Mouse (Mus musculus) liver, embryonic 14.5 days (tissue): Measurements from ENCODE around the gene Brpf1. TPM values are rescaled to one million over a fixed set of nuclear protein-coding genes. Genes with fewer than 3 reads are reported as not detected.

Source experiments
- ATAC-seq: fragments of 200-750 bp; cut with Nextera tagmentation; 2 replicates; pipeline ENCODE4 v1.8.0; 2017; ENCODE audit warnings: moderate number of reproducible peaks, mild to moderate bottlenecking, moderate library complexity; ENCODE audit not compliant: insufficient read depth
- DNase-seq, 3 experiments: peaks; one replicate each; pipeline ENCODE4 v3.0.0-alpha.2; 2012 to 2013; ENCODE audit warnings: low read depth in 3 of 3, low spot score in 3 of 3
- H3K27ac ChIP-seq: fragments of 300-500 bp; sonication (generic); 2 replicates; pipeline ENCODE4 v1.5.1; 2014; ENCODE audit warnings: moderate library complexity, mild to moderate bottlenecking, control low read depth, inconsistent platforms
- H3K27me3 ChIP-seq: fragments of 300-500 bp; sonication (generic); 2 replicates; pipeline ENCODE4 v1.6.1; 2014; ENCODE audit warnings: mild to moderate bottlenecking, low read length, moderate library complexity; ENCODE audit not compliant: control insufficient read depth, insufficient read depth
- H3K36me3 ChIP-seq: fragments of 300-500 bp; sonication (generic); replicated peaks from 2 replicates; pipeline ENCODE4 v1.6.1; 2014; ENCODE audit warnings: low read depth; ENCODE audit not compliant: control insufficient read depth, insufficient read depth
- H3K4me1 ChIP-seq, 2 experiments: fragments of 200-500 bp in 1 of 2; fragments of 300-500 bp in 1 of 2; sonication (generic) in 1 of 2; replicated peaks; 2 replicates each; pipeline ENCODE4 v1.6.1; 2012 to 2014; ENCODE audit warnings: antibody characterized with exemption in 1 of 2, inconsistent platforms in 1 of 2, low read length in 1 of 2; ENCODE audit not compliant: control insufficient read depth in 2 of 2, insufficient read depth in 2 of 2
- H3K4me2 ChIP-seq: fragments of 300-500 bp; sonication (generic); 2 replicates; pipeline ENCODE4 v1.6.1; 2014; ENCODE audit warnings: low read depth, mild to moderate bottlenecking, control low read depth, moderate library complexity
- H3K4me3 ChIP-seq, 2 experiments: fragments of 200-500 bp in 1 of 2; fragments of 300-500 bp in 1 of 2; sonication (generic) in 1 of 2; 2 replicates each; pipeline ENCODE4 v1.5.1; 2012 to 2014; ENCODE audit warnings: low read depth in 2 of 2, low read length in 2 of 2, mild to moderate bottlenecking in 2 of 2, control low read depth in 1 of 2, inconsistent platforms in 1 of 2, moderate library complexity in 1 of 2; ENCODE audit not compliant: insufficient read depth in 1 of 2
- H3K9ac ChIP-seq: fragments of 300-500 bp; sonication (generic); replicated peaks from 2 replicates; pipeline ENCODE4 v1.6.1; 2014; ENCODE audit warnings: mild to moderate bottlenecking, control low read depth, moderate library complexity
- H3K9me3 ChIP-seq: fragments of 300-500 bp; sonication (generic); 2 replicates; pipeline ENCODE4 v1.6.1; 2016; ENCODE audit warnings: low read length, mixed read lengths; ENCODE audit not compliant: control insufficient read depth
- CTCF ChIP-seq: IDR thresholded peaks from 2 replicates; pipeline ENCODE4 v1.5.1; 2016; ENCODE audit warnings: antibody characterized with exemption, low read depth, control low read depth
- EP300 ChIP-seq: IDR thresholded peaks from 2 replicates; pipeline ENCODE4 v1.6.1; 2016; ENCODE audit warnings: antibody characterized with exemption, low read depth
- WGBS: fragments of 180-500 bp; shearing (Covaris S2); extraction: QIAGEN DNeasy Blood & Tissue Kit; methylation state at CpG from one replicate; pipeline ENCODE4 v1.1.7; 2014; ENCODE audit not compliant: insufficient replicate concordance; 5-methylcytosine and 5-hydroxymethylcytosine counted together
- polyA plus RNA-seq, 2 experiments: library from polyadenylated mRNA; depleted of rRNA in 1 of 2; stranded (reverse) in 1 of 2; unstranded in 1 of 2; fragments of >200 nt; fragmentation: Nextera tagmentation in 1 of 2; extraction: Ambion mirVana in 1 of 2; gene quantifications; 2 replicates each; pipeline versions ENCODE4 v1.2.1 to v1.2.3; 2012 to 2014

Brpf1 gene
- polyA plus RNA-seq, 2 experiments, result 6.7 to 11.7 TPM

DNA sequence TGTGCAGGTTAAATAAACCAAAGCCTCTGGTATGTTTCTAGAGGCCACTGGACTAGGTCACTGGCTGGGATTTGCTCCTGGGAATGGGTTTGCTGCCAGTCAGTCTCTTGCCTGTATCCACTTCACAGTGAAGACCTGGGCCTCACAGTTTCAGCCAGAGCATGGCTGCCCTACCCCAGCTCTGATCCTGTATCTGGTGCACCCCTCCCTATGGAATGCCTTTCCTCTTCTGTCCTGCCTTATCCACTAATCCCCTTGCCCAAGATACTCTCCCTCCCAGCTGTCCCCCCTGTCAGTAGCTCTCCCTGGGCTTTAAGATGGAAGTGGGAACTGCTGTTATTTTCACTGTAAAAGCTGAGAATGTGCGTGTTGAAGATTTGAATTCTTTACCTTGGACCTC, 38.9 kb upstream of the Brpf1 start:
- Histone ChIP-seq H3K4me1 (no peaks in the 10 kb centered on the region), H3K27me3 (no peaks in the 10 kb centered on the region), H3K9ac (no peak overlapping the region), H3K4me3 (no peak overlapping the region), H3K36me3 (peaks cover 15% of the 10 kb centered on the region), H3K9me3 (no peaks in the 10 kb centered on the region), H3K27ac (no peak overlapping the region), H3K4me2 (no peak overlapping the region)
- WGBS, result 79% methylated on average over 1 of the region's 1 CpGs
- no peak for TF ChIP-seq EP300
- TF ChIP-seq CTCF, result no peak
- no peak for ATAC-seq
- DNase-seq, result no peak

DNA sequence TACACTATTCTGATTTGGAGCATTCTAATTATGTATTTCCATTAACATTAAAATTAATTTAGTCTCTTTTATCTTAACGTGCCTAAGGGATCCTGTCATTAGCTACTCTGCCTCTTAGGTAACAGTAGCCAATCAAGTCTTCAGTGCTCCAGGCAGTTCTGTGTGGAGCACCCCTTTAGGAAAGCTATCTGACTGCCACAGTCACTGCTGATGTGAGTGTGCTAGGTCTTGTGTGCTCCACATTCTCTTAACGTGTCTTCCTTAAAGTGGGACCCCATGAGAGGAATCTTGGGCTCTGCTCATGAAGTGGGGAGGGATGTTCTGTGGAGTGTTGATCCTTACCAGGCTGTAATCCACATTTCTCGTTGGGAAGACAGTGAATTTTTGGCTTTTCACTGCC, 34.6 kb upstream of the Brpf1 start:
- WGBS, result 62% methylated on average over 3 of the region's 3 CpGs
- H3K9me3 ChIP-seq, result no peaks in the 10 kb centered on the region
- no peak overlapping the region for H3K4me3 ChIP-seq
- no peak for ATAC-seq
- peaks cover 6% of the 10 kb centered on the region; the same call in 1 of the 2 replicates for H3K36me3 ChIP-seq
- H3K9ac ChIP-seq, result no peak overlapping the region
- H3K27ac ChIP-seq, result no peak overlapping the region
- H3K4me2 ChIP-seq, result no peak overlapping the region
- no peak for DNase-seq
- no peaks in the 10 kb centered on the region for H3K27me3 ChIP-seq
- no peaks in the 10 kb centered on the region for H3K4me1 ChIP-seq
- TF ChIP-seq CTCF (no peak), EP300 (no peak)

DNA sequence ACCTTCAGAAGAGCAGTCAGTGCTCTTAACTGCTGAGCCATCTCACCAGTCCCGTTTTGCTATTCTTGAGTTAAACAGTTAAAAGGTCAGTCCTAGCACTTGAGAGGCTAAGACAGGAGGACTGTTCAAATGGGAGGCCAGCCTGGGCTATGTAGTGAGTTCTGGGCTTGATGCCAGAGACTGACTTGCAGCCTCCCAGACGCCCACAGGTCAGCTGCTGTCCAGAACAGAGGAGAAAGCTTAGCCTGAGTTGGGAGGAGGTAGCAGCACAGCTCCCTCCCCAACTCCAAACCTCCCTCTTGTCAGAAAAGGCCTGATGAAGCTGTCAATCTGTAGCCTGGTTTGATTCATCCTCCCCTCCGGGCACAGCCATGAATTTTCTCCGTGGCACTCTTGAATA, 30.1 kb upstream of the Brpf1 start:
- Histone ChIP-seq H3K36me3 (no peaks in the 10 kb centered on the region), H3K4me3 (no peak overlapping the region), H3K27ac (no peak overlapping the region), H3K27me3 (no peaks in the 10 kb centered on the region; the same call in 1 of the 2 replicates), H3K9ac (no peak overlapping the region), H3K4me2 (no peak overlapping the region), H3K9me3 (no peaks in the 10 kb centered on the region), H3K4me1 (no peaks in the 10 kb centered on the region)
- no peak for TF ChIP-seq EP300
- TF ChIP-seq CTCF, result no peak
- 64% methylated on average over 4 of the region's 4 CpGs for WGBS
- DNase-seq, result no peak
- no peak for ATAC-seq

DNA sequence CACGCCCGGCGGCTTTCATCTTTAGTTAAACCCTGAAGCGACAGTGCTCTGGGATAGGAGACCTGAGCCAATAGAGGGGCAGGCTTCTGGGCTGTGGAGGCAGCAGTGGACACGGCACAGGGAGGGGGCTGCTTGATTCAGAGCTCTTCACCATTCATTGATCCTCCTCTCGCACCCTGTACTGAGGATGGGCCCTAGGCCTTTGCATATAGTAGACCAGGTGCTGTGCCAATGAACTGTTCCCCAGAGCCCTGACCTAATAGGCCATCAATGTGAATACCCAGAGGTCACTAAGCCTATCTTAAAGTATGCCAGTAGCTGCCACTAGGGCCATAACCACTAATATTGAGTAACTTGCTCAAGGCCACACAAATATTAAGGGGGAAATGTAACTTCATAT, 25.3 kb upstream of the Brpf1 start:
- DNase-seq, result no peak
- ATAC-seq, result no peak
- WGBS, result 57% methylated on average over 6 of the region's 6 CpGs
- no peak overlapping the region for H3K4me3 ChIP-seq
- H3K27me3 ChIP-seq, result peaks cover 26% of the 10 kb centered on the region
- no peak for TF ChIP-seq EP300
- no peak for TF ChIP-seq CTCF
- H3K9me3 ChIP-seq, result no peaks in the 10 kb centered on the region
- H3K36me3 ChIP-seq, result no peaks in the 10 kb centered on the region
- H3K9ac ChIP-seq, result no peak overlapping the region
- no peak overlapping the region for H3K4me2 ChIP-seq
- no peak overlapping the region for H3K27ac ChIP-seq
- H3K4me1 ChIP-seq, result no peaks in the 10 kb centered on the region

DNA sequence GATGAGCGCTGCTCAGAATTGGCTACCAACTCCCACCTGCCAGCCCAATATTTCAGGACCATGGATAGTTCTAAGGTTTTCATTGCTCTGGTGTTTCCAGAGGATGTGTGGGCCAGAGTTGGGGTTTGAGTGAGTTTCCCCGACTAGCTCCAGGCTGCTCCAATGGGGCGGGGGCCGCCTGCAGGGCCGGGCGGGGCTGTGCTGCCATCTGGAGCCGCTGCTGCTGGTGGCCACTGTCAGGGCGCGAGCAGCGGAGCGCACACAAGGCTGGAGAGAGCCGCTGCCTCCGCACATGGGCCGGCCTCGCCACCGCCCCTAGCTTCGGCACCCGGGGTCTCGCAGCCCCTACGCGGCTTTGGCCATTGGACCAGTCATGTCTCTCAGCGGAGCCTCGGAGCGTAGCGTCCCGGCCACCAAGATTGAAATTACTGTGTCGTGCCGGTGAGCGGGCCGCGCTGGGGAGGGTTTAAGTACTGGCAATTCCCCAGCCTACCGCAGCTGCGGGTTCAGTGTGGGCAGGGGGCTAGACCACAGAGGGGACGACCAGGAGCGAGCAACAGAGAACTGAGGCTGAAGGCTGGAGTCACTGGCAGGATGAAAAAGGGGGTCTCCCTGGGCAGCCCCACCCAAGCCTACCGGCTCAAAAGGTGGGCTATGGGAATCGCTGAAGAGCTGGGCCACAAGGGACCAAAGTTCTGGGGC, 24.7 kb upstream of the Brpf1 start, which contains the start of gene Cpne9:
Cpne9 (plus strand) TSS at position 207 of the 702 bp plus-strand sequence.
- WGBS, result 2% methylated on average over 37 of the region's 37 CpGs
- no peak for TF ChIP-seq CTCF
- TF ChIP-seq EP300, result no peak
- Histone ChIP-seq H3K4me2 (no peak within 1 kb of the TSS), H3K36me3 (no peaks in the 10 kb centered on the region), H3K9ac (no peak within 1 kb of the TSS), H3K4me3 (no peak within 1 kb of the TSS), H3K27ac (no peak within 1 kb of the TSS), H3K4me1 (no peaks in the 10 kb centered on the region), H3K9me3 (no peaks in the 10 kb centered on the region), H3K27me3 (peaks cover 26% of the 10 kb centered on the region)
- no peak for ATAC-seq
- peak in 1 of 3 experiments; percentile 29 for DNase-seq
